Mouse (Mus musculus) lung, adult 2 months (tissue): Measurements from ENCODE around the gene Tor2a.

Experiments
- CTCF ChIP-seq: fragments of 200-500 bp; IDR thresholded peaks from 2 replicates; pipeline ENCODE4 v1.5.1; 2011; ENCODE audit warnings: mild to moderate bottlenecking, low read length, control low read depth; ENCODE audit not compliant: insufficient read depth
- POLR2A ChIP-seq: fragments of 200-500 bp; IDR thresholded peaks from 2 replicates; pipeline ENCODE4 v1.6.1; 2011; ENCODE audit warnings: low read depth, mild to moderate bottlenecking, control low read depth, low read length, borderline replicate concordance; ENCODE audit errors: extremely low read depth

- TF ChIP-seq CTCF, result no peak
- no peak for TF ChIP-seq POLR2A
Observed at GRCm38 (mm10) chr2:32768661-32769285, 11.7 kb downstream of the Tor2a start.
